Mouse (Mus musculus): ENCODE measurements at regions not wholly inside any gene's neighbourhood (a gene's known extent, or its start where the extent isn't known, plus 50 kb on each side); places are given as distances from the start of the nearest gene placed in this dataset.
"Not testable (repeated sequence)": the region's sequence is repeated elsewhere in the genome, so short reads cannot be mapped to it uniquely, and the experiment has no call there.

- not testable (repeated sequence) for DNase-seq (ENCODE audit: extremely low read depth, insufficient read length, low spot score)
These were observed 760.4 kb upstream of the Olfr1507 start for GRCm38 (mm10) chr14:53255962-53256361.

- not testable (repeated sequence) for DNase-seq (ENCODE audit: extremely low read depth, insufficient read length, low spot score)
These were observed 757.9 kb upstream of the Olfr1507 start for GRCm38 (mm10) chr14:53253470-53253869.

GRCm38 (mm10) chr14:53231142-53231541, 735.6 kb upstream of the Olfr1507 start:
- not testable (repeated sequence) for DNase-seq (ENCODE audit: extremely low read depth, insufficient read length, low spot score)

GRCm38 (mm10) chr14:53224789-53225188, 729.2 kb upstream of the Olfr1507 start:
- DNase-seq (ENCODE audit: extremely low read depth, insufficient read length, low spot score): not testable (repeated sequence)

- DNase-seq (ENCODE audit: extremely low read depth, insufficient read length, low spot score): not testable (repeated sequence)
These were observed 715.0 kb upstream of the Olfr1507 start for GRCm38 (mm10) chr14:53210554-53210953.

- DNase-seq (ENCODE audit: extremely low read depth, insufficient read length, low spot score): not testable (repeated sequence)
These were observed 713.7 kb upstream of the Olfr1507 start for GRCm38 (mm10) chr14:53209258-53209657.

GRCm38 (mm10) chr14:53190931-53191330, 695.4 kb upstream of the Olfr1507 start:
- DNase-seq (ENCODE audit: extremely low read depth, insufficient read length, low spot score): not testable (repeated sequence)

- not testable (repeated sequence) for DNase-seq (ENCODE audit: extremely low read depth, insufficient read length, low spot score)
These were observed 678.5 kb upstream of the Olfr1507 start for GRCm38 (mm10) chr14:53174099-53174498.

GRCm38 (mm10) chr14:53166327-53166726, 670.8 kb upstream of the Olfr1507 start:
- DNase-seq (ENCODE audit: extremely low read depth, insufficient read length, low spot score): not testable (repeated sequence)

GRCm38 (mm10) chr14:53159012-53159411, 663.5 kb upstream of the Olfr1507 start:
- DNase-seq (ENCODE audit: extremely low read depth, insufficient read length, low spot score): not testable (repeated sequence)

- DNase-seq (ENCODE audit: extremely low read depth, insufficient read length, low spot score): not testable (repeated sequence)
These were observed 639.2 kb upstream of the Olfr1507 start for GRCm38 (mm10) chr14:53134783-53135182.

- DNase-seq (ENCODE audit: extremely low read depth, insufficient read length, low spot score): not testable (repeated sequence)
These were observed 636.8 kb upstream of the Olfr1507 start for GRCm38 (mm10) chr14:53132390-53132789.

- not testable (repeated sequence) for DNase-seq (ENCODE audit: extremely low read depth, insufficient read length, low spot score)
These were observed 626.2 kb upstream of the Olfr1507 start for GRCm38 (mm10) chr14:53121704-53122103.

GRCm38 (mm10) chr14:53109732-53110131, 614.2 kb upstream of the Olfr1507 start:
- not testable (repeated sequence) for DNase-seq (ENCODE audit: extremely low read depth, insufficient read length, low spot score)

GRCm38 (mm10) chr14:53101362-53101761, 605.8 kb upstream of the Olfr1507 start:
- not testable (repeated sequence) for DNase-seq (ENCODE audit: extremely low read depth, insufficient read length, low spot score)

- DNase-seq (ENCODE audit: extremely low read depth, insufficient read length, low spot score): not testable (repeated sequence)
These were observed 595.4 kb upstream of the Olfr1507 start for GRCm38 (mm10) chr14:53090921-53091320.

- not testable (repeated sequence) for DNase-seq (ENCODE audit: extremely low read depth, insufficient read length, low spot score)
These were observed 586.3 kb upstream of the Olfr1507 start for GRCm38 (mm10) chr14:53081853-53082252.

- not testable (repeated sequence) for DNase-seq (ENCODE audit: extremely low read depth, insufficient read length, low spot score)
These were observed 585.6 kb upstream of the Olfr1507 start for GRCm38 (mm10) chr14:53081024-53081711.

- DNase-seq (ENCODE audit: extremely low read depth, insufficient read length, low spot score): not testable (repeated sequence)
These were observed 585.0 kb upstream of the Olfr1507 start for GRCm38 (mm10) chr14:53080556-53080955.

GRCm38 (mm10) chr14:53075937-53076336, 580.4 kb upstream of the Olfr1507 start:
- DNase-seq (ENCODE audit: extremely low read depth, insufficient read length, low spot score): not testable (repeated sequence)

GRCm38 (mm10) chr14:53073126-53073525, 577.6 kb upstream of the Olfr1507 start:
- DNase-seq (ENCODE audit: extremely low read depth, insufficient read length, low spot score): not testable (repeated sequence)

- DNase-seq (ENCODE audit: extremely low read depth, insufficient read length, low spot score): not testable (repeated sequence)
These were observed 577.0 kb upstream of the Olfr1507 start for GRCm38 (mm10) chr14:53072502-53072901.

Data from 3134 (cell line).